Mouse (Mus musculus) hematopoietic stem cell, adult 5-6 weeks (primary cell): ENCODE data around the gene Tgtp1. TPM values are rescaled to one million over a fixed set of nuclear protein-coding genes. Genes with fewer than 3 reads are reported as not detected.
"Not testable (repeated sequence)": the region's sequence is repeated elsewhere in the genome, so short reads cannot be mapped to it uniquely, and the experiment has no call there.

Experiments used
- ATAC-seq, 2 experiments: fragments of 125-278 bp in 1 of 2; replicated peaks in 1 of 2; 2 replicates each; pipeline ENCODE4 v1.8.0; 2016 to 2017; ENCODE audit warnings: inconsistent platforms in 2 of 2, mild to moderate bottlenecking in 2 of 2, moderate number of reproducible peaks in 2 of 2, low read depth in 1 of 2, moderate TSS enrichment in 1 of 2; ENCODE audit not compliant: low FRiP score in 2 of 2, poor library complexity in 2 of 2, severe bottlenecking in 2 of 2, insufficient read depth in 1 of 2, low TSS enrichment in 1 of 2
- total RNA-seq: library from RNA; stranded (forward); fragments of 172-1452, 232-1000 nt; gene quantifications from 2 replicates; pipeline ENCODE4 v1.2.3, GENCODE M21; 2017

Gene Tgtp1
- total RNA-seq = 118 TPM in 2 replicates

DNA sequence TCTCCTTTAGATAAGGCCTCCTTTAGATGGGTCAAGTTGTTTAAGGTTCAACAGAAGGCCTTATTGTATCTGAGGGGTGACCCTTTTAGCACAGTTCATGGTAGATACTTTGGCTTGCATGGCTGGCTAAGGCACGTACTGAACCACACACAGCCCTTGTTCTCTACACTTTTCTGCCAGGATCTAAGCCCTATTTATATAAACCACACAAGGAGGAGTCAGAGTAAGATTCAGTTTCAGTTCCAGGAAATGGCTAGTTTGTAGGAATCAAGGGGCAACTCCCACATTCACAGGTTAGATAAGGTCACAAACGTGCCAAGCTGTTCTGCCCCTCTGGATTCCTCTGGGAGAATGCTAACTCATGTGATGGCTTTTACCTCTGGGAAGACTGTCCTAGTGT lies at the start of gene Tgtp1:
Gene Tgtp1, minus strand, starts transcription at position 155 of the 400 bp plus-strand sequence.
- peak; percentile 44 to 62 for ATAC-seq

DNA sequence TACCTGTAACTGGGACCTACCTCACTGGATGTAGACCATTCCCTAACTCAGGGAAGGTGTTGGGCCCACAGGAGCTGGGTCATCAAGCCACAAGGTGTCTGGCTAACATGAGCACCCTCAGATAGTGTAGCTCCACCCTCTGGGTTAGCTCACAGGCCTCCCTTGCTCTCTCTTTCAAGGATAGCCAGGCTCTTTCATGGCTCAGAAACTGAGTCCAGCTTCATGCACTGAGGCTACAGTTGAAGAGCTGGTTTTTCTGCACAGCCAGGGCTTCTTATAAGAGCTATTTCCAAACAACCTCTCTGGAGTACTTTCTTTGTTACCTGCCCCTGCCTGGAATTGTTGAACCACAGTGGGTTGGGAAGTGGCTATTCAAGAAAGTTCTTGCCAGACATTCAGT lies 18.1 kb upstream of the Tgtp1 start:
- ATAC-seq = not testable (repeated sequence)

DNA sequence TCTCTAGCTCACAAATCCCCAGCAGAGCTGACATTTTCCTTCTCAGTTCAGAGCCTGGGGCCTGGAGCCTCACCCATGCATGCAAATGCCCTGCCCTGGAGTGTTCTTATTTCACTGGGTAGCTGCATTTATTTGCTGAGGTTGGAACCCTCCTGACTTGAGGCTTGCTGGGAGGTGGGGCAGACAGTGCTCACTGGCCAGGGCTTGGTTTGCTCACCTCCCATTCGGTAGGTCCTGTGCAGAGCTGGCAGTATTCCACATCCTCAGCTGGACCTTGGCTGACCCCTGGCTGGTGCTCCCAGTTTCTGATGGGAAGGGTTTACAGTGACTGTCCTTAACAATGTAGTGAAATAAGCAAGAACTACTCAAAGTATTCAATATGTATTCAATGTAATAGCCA lies 12.8 kb upstream of the Tgtp1 start:
- ATAC-seq = not testable (repeated sequence)

DNA sequence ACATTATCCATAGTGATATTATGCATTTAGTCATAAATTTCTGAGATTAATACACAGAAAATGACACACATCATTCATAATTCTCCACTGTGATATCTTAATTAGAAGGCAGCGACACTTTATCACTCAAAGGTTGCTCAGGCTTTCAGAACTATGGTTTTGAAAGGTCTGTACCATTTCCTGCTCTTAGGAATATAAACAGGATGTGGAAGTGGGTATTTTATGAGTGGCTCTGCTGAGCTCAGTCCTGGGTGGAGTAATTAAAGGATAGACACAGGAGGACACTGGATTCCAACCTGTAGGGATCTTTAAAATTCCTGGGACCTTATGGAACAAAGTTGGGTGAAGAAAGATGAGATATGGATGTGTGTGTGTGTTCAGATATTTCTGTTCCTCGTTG lies 12.3 kb upstream of the Tgtp1 start:
- ATAC-seq = not testable (repeated sequence)

DNA sequence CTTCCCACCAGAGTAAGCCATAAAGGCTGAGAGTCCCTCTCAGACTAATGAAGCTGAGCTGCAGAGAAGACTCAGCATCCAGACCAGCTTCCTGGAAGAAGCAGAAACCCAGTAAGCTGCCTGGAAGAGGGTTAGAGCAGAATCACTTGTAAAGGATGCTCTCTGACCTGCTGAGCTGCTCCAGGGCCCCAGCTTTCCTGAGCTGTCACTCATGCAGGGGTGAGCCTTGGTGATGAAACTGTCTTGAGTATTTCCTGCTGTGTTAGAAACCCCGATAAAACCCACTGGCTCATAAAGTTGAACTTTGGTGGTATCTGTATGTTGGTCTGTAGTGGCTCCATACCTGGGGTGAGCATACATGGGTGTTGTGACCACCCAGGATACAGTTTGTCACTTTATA lies 6.4 kb upstream of the Tgtp1 start:
- peak in 1 of 2 experiments; percentile 36; a peak in 1 of 4 replicates for ATAC-seq

DNA sequence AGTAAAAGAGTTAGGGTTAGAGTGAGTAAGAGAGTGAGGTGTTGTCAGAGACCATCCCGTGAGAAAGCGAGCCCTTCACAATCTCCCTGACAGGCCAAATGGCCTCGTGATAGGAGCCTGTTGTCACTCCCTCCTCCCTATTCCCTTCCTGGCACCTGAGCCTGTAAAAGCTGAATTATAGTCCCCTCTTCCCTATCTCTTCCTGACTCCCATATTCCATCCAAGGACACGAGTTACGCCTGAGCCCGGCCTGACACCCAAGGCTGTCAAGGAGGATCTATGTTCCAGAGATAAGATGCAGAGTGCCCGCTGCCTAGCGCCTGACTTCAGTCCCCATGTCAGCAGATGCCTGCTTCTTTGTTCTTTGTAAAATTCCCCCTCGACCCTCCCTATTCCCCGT lies 676 bp downstream of the Tgtp1 start:
- ATAC-seq = not testable (repeated sequence)

DNA sequence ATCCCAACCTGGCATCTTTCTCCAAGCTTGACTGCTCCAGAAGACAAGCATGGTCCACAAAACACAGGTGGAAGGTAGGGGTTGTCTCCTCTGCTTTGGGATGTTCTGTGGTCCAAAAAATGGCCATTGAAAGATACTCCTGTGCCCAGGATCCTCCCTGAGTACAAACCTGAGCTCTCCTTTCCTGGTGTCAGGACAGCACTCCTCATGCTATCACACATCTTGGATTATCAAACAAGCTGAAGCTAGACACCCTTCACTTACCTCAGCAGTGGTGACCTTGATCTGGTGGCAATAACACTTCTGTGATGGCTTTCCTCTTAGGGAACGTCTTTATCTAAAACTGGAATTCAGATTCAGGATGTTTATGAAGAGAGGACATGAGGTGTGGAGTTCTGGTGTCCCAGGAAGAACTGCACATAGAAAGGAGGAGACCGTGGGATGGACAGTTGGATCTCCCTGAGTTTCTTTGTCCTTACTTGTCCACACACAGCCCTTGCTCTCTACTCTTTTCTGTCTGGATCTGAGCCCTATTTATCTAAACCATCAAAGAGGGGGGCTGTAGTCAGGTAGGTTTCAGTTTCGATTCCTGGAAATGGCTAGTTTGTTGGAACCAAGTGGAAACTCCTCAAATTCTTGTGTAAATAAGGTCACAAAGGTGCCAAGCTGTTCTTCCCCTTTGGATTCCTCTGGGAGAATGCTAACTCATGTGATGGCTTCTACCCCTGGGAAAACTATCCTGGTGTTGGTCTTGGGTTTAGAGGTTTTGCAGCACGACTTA lies 2.0 kb downstream of the Tgtp1 start, which contains the start of gene Gm12185:
Gene Gm12185, minus strand, starts transcription at position 487 of the 781 bp plus-strand sequence.
- ATAC-seq = not testable (repeated sequence)

DNA sequence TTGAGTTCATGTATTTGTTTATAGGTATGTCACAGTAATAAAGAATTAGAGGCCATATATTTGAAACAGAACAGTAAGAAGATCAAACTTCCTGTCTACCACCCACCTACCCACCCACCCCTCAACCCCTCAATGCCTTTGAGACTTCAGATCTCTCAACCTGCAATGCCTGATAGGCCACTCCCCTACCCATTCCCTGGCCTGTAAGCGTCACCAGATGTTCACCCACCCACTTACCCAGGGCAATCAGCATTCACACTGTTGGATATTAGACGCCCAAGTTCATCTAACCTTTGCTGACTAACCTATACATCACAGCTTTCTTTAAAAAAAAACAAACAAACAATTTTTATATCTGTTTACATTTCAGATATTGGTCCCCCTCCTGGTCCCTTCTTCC lies 4.0 kb downstream of the Tgtp1 start:
- ATAC-seq = 0 out of 4 replicates have a peak, but pooled peaks of 1 of the 2 experiments have one; percentile 30

DNA sequence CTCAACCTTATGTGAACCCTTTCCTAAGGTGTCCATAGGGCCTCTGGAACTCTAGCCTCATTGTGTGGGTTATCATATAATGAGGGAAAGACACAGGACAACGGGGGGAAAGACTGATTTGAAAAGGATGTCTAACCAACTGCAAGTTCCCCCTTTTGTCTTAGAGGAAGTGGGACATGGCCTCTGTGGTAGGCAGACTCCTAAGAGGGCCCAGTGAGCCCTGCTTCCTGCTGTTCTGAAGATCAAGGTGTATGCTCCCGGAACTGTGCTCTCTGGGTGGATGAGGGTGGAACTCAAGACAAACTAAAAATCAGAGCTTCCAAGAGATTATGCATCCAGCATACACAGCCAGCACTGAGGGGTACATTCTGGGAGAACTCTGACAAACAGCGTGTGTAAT lies 5.8 kb downstream of the Tgtp1 start:
- ATAC-seq = peak; percentile 67 to 74; a peak in 3 of 4 replicates

DNA sequence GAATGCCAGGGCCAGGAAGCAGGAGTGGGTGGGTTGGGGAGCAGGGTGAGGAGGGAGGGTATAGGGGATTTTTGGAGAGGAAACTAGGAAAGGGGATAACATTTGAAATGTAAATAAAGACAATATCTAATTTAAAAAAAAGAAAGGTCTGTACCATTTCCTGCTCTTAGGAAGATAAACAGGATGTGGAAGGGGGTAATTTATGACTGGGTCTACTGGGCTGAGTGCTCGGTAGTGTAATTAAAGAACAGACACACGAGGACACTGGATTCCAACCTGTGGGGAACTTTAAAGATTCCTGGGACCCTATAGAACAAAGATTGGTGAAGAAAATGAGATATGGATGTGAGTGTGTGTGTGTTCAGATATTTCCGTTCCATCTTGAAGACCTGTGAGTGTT lies 11.1 kb downstream of the Tgtp1 start:
- not testable (repeated sequence) for ATAC-seq

DNA sequence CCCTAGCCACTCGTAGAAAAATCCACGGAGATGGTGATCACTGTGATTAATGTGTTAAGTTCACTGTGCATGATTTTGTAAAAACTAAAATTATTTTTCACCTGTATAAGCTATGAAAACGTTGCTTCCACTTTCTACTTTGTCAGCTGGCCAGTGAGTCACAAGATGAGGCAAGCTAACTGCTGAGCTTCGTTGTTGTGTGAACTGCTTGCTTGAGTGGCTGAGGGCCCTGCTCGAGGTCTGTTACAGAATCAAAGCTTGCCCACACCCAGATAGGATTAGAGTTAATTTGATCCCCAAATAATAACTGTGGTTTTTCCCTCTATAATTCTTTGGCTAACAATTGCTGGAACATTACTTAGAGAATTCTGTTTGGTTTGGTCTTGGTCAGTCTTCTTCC lies 13.9 kb downstream of the Tgtp1 start:
- not testable (repeated sequence) for ATAC-seq

DNA sequence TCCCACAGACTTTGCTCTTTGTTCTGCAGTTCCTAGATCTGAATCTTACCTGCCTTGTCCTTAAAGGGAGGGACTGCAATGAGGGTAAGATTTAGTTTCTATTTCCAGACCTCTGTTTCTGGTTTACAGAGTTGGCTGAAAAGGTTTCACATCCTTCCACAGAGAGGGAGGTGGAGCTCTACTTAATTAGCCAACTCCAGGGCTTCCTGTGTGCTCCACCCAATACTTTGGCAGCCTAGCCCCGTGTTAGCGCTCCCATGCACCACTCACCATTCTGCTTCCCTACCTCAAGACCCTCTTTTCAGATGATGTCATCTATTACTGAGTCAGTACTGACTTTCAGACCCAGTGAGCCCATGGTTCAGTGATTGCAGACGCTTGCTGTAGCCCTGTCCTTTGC lies 14.7 kb downstream of the Tgtp1 start, which contains the start of gene 9930111J21Rik1:
Gene 9930111J21Rik1, minus strand, starts transcription at position 148 of the 400 bp plus-strand sequence.
- peak; percentile 56 to 59 for ATAC-seq

DNA sequence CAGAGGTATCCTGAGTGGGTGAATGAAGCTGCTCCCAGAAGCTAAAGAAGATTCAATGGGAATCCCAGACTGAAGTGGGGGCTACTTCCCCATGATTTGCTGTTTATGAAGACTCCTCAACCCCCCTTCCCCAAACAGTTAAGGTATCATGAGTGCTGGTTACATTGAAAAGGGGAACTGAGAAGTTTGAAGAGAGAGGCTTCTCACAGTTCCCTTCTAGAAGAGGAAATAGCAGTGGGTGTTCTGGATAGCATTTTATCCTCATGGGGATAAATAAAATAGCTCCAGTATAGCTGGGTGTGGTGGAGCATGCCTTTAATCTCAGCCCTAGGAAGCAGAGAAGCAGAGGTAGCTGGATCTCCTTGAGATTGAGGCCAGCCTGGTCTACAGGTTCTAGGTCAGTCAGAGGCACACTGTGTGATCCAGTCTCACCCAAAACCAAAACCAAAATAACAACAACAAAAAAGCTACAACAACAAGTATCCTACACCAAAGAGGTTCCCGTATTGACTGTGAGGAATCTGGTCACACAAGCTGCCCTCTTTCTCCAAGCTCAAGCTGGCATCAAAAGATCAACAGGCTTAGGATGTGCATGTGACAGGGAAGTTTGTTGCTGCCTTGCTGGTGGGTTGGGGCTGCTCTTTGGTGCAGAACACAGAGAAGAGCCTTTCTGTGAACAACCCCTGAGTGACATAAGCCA lies 15.6 kb downstream of the Tgtp1 start, which contains the start of gene Olfr56:
Gene Olfr56, plus strand, starts transcription at position 650 of the 700 bp plus-strand sequence.
- ATAC-seq = peak; percentile 84 to 88

DNA sequence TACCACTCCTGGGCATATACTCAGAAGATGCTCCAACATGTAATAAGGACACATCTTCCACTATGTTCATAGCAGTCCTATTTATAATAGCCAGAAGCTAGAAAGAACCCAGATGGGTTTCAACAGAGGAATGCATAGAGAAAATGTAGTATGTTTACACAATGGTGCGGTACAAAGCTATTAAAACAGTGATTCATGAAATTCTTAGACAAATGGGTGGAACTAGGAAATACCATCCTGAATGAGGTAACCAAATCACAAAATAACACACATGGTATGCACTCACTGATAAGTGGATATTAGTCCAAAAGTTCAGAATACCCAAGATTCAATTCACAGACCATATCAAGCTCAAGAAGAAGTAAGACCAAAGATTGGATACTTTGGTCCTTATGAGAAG lies 19.3 kb downstream of the Tgtp1 start:
- not testable (repeated sequence) for ATAC-seq

DNA sequence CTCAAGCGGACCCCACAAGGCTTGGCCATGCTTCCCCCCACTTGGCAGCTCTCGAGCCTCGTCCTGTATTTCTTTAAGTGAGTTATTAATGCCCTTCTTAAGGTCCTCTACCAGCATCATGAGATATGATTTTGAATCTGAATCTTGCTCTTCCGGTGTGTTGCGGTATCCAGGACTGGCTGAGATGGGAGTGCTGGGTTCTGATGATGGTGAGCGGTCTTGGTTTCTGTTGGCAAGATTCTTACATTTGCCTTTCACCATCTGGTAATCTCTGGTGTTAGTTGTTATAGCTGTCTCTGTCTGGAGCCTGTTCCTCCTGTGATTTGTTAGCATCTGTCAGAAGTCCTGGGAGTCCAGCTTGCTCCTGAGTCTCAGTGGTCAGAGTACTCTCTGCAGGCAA lies 47.9 kb downstream of the Tgtp1 start, which contains the start of gene Psme2b:
Gene Psme2b, minus strand, starts transcription at position 101 of the 400 bp plus-strand sequence.
- ATAC-seq = not testable (repeated sequence)

DNA sequence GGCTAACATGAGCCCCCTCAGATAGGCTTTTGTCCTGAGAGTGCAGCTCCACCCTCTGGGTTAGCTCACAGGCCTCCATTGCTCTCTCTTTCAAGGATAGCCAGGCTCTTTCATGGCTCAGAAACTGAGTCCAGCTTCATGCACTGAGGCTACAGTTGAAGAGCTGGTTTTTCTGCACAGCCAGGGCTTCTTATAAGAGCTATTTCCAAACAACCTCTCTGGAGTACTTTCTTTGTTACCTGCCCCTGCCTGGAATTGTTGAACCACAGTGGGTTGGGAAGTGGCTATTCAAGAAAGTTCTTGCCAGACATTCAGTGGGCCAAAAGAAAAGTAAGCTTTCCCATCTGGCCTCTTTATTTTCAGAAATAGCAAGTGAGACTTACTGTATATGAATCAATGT lies 54.7 kb downstream of the Tgtp1 start:
- not testable (repeated sequence) for ATAC-seq
